Mouse (Mus musculus): ENCODE data around the gene Ciao2b.

DNA sequence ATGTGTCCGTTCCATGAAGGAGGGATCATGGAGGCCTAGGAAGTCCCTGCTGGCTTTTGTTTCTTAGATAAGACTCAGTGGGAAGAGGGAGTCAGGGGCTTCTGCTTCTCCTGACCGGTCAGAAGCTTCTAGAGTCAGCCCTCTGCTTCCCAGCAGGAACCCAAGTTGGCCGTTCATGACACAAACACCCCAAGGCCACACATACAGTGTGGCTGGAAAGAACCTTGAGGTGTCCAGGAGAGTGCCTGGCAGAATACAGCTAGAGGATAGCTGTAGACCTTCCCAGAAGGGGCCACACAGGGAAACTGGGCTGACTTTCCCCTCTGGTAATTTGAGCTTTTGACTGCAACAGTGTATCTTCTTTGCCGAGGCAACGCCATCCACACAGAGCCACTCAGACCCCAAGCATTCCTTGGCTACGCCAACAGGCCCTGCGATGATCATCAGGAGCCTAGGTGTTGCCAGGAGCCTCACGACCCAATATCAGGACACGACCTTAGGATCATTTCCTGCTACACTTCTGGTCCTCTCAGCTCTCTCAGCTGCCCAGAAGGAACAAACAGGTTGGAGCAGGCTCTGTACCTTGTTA is 8.5 kb downstream of the Ciao2b start:
- TF ChIP-seq POLR2A (IDR thresholded peaks at IDR 0.05; ENCODE audit: insufficient read depth, low read length) (no peak), CTCF (IDR thresholded peaks at IDR 0.05; ENCODE audit: low read depth, low read length) (no peak), EP300 (IDR thresholded peaks at IDR 0.05; ENCODE audit: insufficient read depth, low read depth, low read length) (no peak)

All from ES-Bruce4 (cell line).